Mouse (Mus musculus): ENCODE results near the gene Cxcl17.

GRCm38 (mm10) chr7:25396621-25397020 is 16.1 kb downstream of the Cxcl17 start:
- TF ChIP-seq CTCF (IDR thresholded peaks at IDR 0.05; ENCODE audit: low read depth) (no peak), EP300 (IDR thresholded peaks at IDR 0.05; ENCODE audit: low read depth) (no peak)
